Mouse (Mus musculus) lung, embryonic 16.5 days (tissue): Measurements from ENCODE around the gene Nr6a1. TPM values are rescaled to one million over a fixed set of nuclear protein-coding genes. Genes with fewer than 3 reads are reported as not detected.

Experiments used
- ATAC-seq: fragments of 200-750 bp; cut with Nextera tagmentation; 2 replicates; pipeline ENCODE4 v1.8.0; 2017; ENCODE audit warnings: low read depth, mild to moderate bottlenecking, moderate library complexity
- H3K27ac ChIP-seq: fragments of 300-500 bp; sonication (generic); 2 replicates; pipeline ENCODE4 v1.5.1; 2014; ENCODE audit warnings: mild to moderate bottlenecking, control low read depth, low read length
- H3K27me3 ChIP-seq: fragments of 300-500 bp; sonication (generic); 2 replicates; pipeline ENCODE4 v1.6.1; 2014; ENCODE audit warnings: low read depth, low read length, mixed read lengths; ENCODE audit not compliant: control insufficient read depth, insufficient read depth
- H3K36me3 ChIP-seq: fragments of 300-500 bp; sonication (generic); 2 replicates; pipeline ENCODE4 v1.6.1; 2014; ENCODE audit warnings: low read length; ENCODE audit not compliant: control insufficient read depth, insufficient read depth
- H3K4me1 ChIP-seq: fragments of 300-500 bp; sonication (generic); replicated peaks from 2 replicates; pipeline ENCODE4 v1.6.1; 2014; ENCODE audit warnings: low read length, mixed read lengths; ENCODE audit not compliant: control insufficient read depth, insufficient read depth
- H3K4me2 ChIP-seq: fragments of 300-500 bp; sonication (generic); 2 replicates; pipeline ENCODE4 v1.6.1; 2014; ENCODE audit warnings: low read depth, low read length, control low read depth
- H3K4me3 ChIP-seq: fragments of 300-500 bp; sonication (generic); 2 replicates; pipeline ENCODE4 v1.5.1; 2014; ENCODE audit warnings: mild to moderate bottlenecking, low read length, control low read depth
- H3K9ac ChIP-seq: fragments of 300-500 bp; sonication (generic); 2 replicates; pipeline ENCODE4 v1.6.1; 2014; ENCODE audit warnings: low read length, control low read depth
- H3K9me3 ChIP-seq: fragments of 300-500 bp; sonication (generic); 2 replicates; pipeline ENCODE4 v1.6.1; 2016; ENCODE audit warnings: low read length; ENCODE audit not compliant: control insufficient read depth
- WGBS: fragments of 180-500 bp; shearing (Covaris S2); extraction: QIAGEN DNeasy Blood & Tissue Kit; methylation state at CpG from one replicate; pipeline ENCODE4 v1.1.7; 2014; 5-methylcytosine and 5-hydroxymethylcytosine counted together
- polyA plus RNA-seq: library from polyadenylated mRNA; unstranded; fragments of >200 nt; fragmentation: Nextera tagmentation; extraction: Ambion mirVana; gene quantifications from 2 replicates; pipeline ENCODE4 v1.2.1, GENCODE M21; 2015

Gene Nr6a1
- polyA plus RNA-seq, 1 experiment from 2014 or later, result 0.60 TPM

DNA sequence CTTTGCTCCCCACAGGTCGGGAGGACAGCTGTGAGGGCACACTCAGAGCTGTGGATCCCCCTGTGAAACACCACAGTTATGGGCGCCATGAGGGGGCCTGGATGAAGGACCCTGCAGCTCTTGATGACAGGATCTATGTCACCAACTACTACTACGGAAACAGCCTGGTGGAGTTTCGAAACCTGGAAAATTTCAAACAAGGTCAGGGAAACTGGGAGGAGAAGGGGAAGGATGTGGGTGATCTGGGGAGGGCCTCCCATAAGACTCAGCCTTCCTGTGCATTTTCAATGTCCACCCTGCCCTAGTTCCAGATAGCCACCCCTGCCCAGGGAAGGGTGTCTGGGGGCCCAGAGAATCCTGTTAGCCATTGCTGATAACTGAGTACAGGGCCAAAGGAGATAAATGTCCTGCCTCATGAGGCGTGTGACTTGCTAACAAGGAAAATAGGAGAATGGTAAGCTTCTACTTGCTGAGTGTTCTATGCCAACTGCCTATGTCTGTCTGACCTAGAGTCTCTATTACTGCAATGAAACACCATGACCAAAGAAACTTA is 30.3 kb upstream of the Nr6a1 start:
- 76% methylated on average over 5 of the region's 5 CpGs for WGBS
- Histone ChIP-seq H3K9me3 (no peaks in the 10 kb centered on the region), H3K4me1 (no peaks in the 10 kb centered on the region), H3K27me3 (no peaks in the 10 kb centered on the region), H3K4me2 (no peak overlapping the region), H3K9ac (no peak overlapping the region), H3K27ac (no peak overlapping the region), H3K4me3 (no peak overlapping the region), H3K36me3 (no peaks in the 10 kb centered on the region)
- ATAC-seq, result no peak

GRCm38 (mm10) chr2:38956062-38956461 is 28.6 kb upstream of the Nr6a1 start:
- Histone ChIP-seq H3K27ac (no peak overlapping the region), H3K4me3 (no peak overlapping the region), H3K4me1 (peaks cover 3% of the 10 kb centered on the region), H3K4me2 (no peak overlapping the region), H3K27me3 (no peaks in the 10 kb centered on the region), H3K9ac (no peak overlapping the region), H3K9me3 (no peaks in the 10 kb centered on the region), H3K36me3 (no peaks in the 10 kb centered on the region)
- 51% methylated on average over 2 of the region's 2 CpGs for WGBS
- ATAC-seq, result no peak

- Histone ChIP-seq H3K4me2 (no peak overlapping the region), H3K27ac (no peak overlapping the region), H3K27me3 (no peaks in the 10 kb centered on the region), H3K4me1 (peaks cover 14% of the 10 kb centered on the region), H3K4me3 (no peak overlapping the region), H3K9me3 (no peaks in the 10 kb centered on the region), H3K9ac (no peak overlapping the region), H3K36me3 (no peaks in the 10 kb centered on the region)
- no peak for ATAC-seq
- 58% methylated on average over 5 of the region's 5 CpGs for WGBS
Observed at GRCm38 (mm10) chr2:38953152-38953883, 25.8 kb upstream of the Nr6a1 start.

DNA sequence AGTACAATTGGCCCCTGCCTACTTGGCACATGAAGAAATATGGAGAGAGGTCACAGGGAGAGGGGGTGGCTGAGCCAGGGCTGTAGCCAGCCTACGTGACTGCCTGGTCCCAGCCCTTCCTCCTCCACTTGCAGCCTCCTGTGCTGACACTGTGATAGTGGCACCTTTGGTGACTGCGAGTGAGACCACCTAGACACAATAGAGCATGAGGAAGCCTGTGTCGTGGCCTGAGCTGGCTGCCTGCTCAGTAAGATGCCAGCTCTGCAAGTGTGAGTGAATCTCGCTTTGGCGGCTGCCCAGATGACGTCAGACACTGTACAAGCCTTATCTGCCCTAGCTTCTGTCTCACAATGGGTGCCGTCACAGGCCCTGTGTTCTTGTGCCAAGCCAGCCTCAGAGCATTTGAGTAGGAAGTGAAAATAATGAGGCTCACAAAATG is 22.8 kb upstream of the Nr6a1 start:
- ATAC-seq, result peak; percentile 90
- Histone ChIP-seq H3K27me3 (no peaks in the 10 kb centered on the region), H3K4me1 (peaks cover 17% of the 10 kb centered on the region), H3K27ac (peak overlapping the region; percentile 61), H3K36me3 (no peaks in the 10 kb centered on the region), H3K9ac (no peak overlapping the region), H3K4me3 (no peak overlapping the region), H3K9me3 (no peaks in the 10 kb centered on the region), H3K4me2 (no peak overlapping the region)
- WGBS, result 30% methylated on average over 7 of the region's 7 CpGs

- peak; percentile 62 for ATAC-seq
- Histone ChIP-seq H3K9ac (no peak overlapping the region), H3K9me3 (no peaks in the 10 kb centered on the region), H3K4me2 (no peak overlapping the region), H3K4me1 (peaks cover 17% of the 10 kb centered on the region), H3K36me3 (no peaks in the 10 kb centered on the region), H3K27me3 (no peaks in the 10 kb centered on the region), H3K4me3 (no peak overlapping the region), H3K27ac (peak overlapping the region; percentile 82)
- WGBS, result 67% methylated on average over 7 of the region's 7 CpGs
Observed at GRCm38 (mm10) chr2:38947566-38947965, 20.1 kb upstream of the Nr6a1 start.

GRCm38 (mm10) chr2:38944460-38945161 is 17.1 kb upstream of the Nr6a1 start:
- H3K27me3 ChIP-seq, result no peaks in the 10 kb centered on the region
- H3K4me2 ChIP-seq, result no peak overlapping the region
- no peak overlapping the region for H3K27ac ChIP-seq
- no peak overlapping the region for H3K4me3 ChIP-seq
- no peak overlapping the region for H3K9ac ChIP-seq
- H3K36me3 ChIP-seq, result no peaks in the 10 kb centered on the region
- ATAC-seq, result 0 out of 2 replicates have a peak, but pooled peaks have one; percentile 34
- H3K4me1 ChIP-seq, result 0 out of 2 replicates have a peak, but pooled peaks cover 2% of the 10 kb centered on the region
- 57% methylated on average over 3 of the region's 3 CpGs for WGBS
- H3K9me3 ChIP-seq, result no peaks in the 10 kb centered on the region

- Histone ChIP-seq H3K4me1 (0 out of 2 replicates have a peak, but pooled peaks cover 2% of the 10 kb centered on the region), H3K9me3 (no peaks in the 10 kb centered on the region), H3K27ac (no peak overlapping the region), H3K36me3 (no peaks in the 10 kb centered on the region), H3K4me3 (no peak overlapping the region), H3K9ac (no peak overlapping the region), H3K27me3 (no peaks in the 10 kb centered on the region), H3K4me2 (no peak overlapping the region)
- no peak for ATAC-seq
- WGBS, result 51% methylated on average over 2 of the region's 2 CpGs
Observed at GRCm38 (mm10) chr2:38943977-38944376, 16.5 kb upstream of the Nr6a1 start.

DNA sequence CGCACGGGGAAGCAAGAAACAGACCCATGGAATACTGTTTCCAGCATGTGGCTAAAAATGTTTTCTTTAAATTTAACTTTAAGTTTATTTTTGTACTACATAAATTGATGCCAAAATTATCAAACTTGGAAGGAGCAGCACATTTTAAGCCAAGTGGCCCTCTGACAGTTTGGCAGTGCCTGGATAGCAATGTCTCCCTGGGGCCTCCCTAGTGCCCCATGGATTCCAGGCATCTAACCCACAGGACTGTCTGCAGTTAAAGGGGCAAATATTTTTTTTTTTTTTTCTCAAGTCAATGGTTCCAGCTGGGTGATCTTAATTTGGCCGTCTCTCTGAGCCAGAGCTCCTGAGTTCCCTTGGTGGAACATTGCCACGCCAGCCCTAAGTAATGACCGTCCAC is 15.7 kb upstream of the Nr6a1 start:
- Histone ChIP-seq H3K27me3 (no peaks in the 10 kb centered on the region), H3K4me2 (no peak overlapping the region), H3K4me1 (0 out of 2 replicates have a peak, but pooled peaks cover 2% of the 10 kb centered on the region), H3K4me3 (no peak overlapping the region), H3K9me3 (no peaks in the 10 kb centered on the region), H3K9ac (no peak overlapping the region), H3K36me3 (no peaks in the 10 kb centered on the region), H3K27ac (no peak overlapping the region)
- WGBS, result 78% methylated on average over 5 of the region's 5 CpGs
- no peak for ATAC-seq

GRCm38 (mm10) chr2:38941898-38942297 is 14.4 kb upstream of the Nr6a1 start:
- no peak overlapping the region for H3K4me3 ChIP-seq
- H3K27me3 ChIP-seq, result no peaks in the 10 kb centered on the region
- no peaks in the 10 kb centered on the region for H3K36me3 ChIP-seq
- 62% methylated on average over 2 of the region's 2 CpGs for WGBS
- ATAC-seq, result no peak
- H3K9me3 ChIP-seq, result no peaks in the 10 kb centered on the region
- H3K9ac ChIP-seq, result no peak overlapping the region
- no peak overlapping the region for H3K27ac ChIP-seq
- H3K4me2 ChIP-seq, result no peak overlapping the region
- H3K4me1 ChIP-seq, result no peaks in the 10 kb centered on the region
